Mouse (Mus musculus): ENCODE results near the gene Setd4. TPM values are rescaled to one million over a fixed set of nuclear protein-coding genes. Genes with fewer than 3 reads are reported as not detected.
"Not testable (repeated sequence)": the region's sequence is repeated elsewhere in the genome, so short reads cannot be mapped to it uniquely, and the experiment has no call there.

Gene Setd4
- polyA plus RNA-seq (2015; fragmentation: Nextera tagmentation; extraction: Ambion mirVana): 15.5 and 20.2 TPM in 2 replicates

DNA sequence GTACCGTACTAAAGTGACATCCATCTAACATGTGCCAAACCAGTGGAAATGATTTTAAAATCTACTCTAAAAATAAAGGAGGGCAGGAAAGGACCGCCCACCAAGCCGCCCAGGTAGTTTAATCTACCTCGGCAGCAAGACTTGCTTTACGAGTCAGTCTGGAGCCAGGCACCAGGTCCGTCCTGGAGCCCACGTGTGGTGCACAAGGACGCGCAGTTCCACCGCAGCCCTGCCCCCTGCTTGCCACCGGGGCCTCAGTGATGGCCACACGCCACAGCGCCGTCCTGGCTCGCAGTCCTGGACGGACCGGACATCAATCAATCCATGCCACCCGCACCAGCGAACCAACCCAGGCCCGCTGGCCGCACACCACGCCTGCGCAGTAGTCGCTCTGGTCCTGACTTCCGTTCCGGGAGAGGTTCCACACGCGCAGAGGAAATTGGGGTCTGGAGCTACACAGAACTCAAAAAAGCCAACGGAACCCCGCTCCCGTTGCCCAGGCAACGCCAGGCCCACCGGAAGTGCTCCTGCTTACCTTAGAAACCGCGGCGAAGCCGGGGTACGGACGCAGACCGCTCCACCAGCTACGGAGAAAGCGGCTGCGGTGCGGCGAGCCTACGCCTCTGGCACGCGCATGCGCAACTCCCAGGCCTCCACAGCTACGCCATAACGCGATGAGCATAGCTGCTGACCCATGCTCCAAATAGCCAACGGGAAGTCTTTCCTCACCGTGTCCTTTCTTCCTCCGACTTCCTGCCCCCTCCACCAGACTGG, at the start of gene Setd4:
Gene Setd4 (minus strand): TSS at position 625 of the 774 bp plus-strand sequence.
- WGBS: 1% methylated on average over 55 of the region's 55 CpGs
- Histone ChIP-seq H3K4me2 (replicated peaks) (peak within 1 kb of the TSS; percentile 80), H3K4me3 (peak within 1 kb of the TSS; percentile 57), H3K27me3 (0 out of 2 replicates have a peak, but pooled peaks cover 7% of the 10 kb centered on the region), H3K9ac (replicated peaks) (peak within 1 kb of the TSS; percentile 67), H3K36me3 (peaks cover 3% of the 10 kb centered on the region), H3K27ac (replicated peaks) (peak within 1 kb of the TSS; percentile 93), H3K9me3 (no peaks in the 10 kb centered on the region), H3K4me1 (peaks cover 25% of the 10 kb centered on the region)
- ATAC-seq (replicated peaks): peak; percentile 88

DNA sequence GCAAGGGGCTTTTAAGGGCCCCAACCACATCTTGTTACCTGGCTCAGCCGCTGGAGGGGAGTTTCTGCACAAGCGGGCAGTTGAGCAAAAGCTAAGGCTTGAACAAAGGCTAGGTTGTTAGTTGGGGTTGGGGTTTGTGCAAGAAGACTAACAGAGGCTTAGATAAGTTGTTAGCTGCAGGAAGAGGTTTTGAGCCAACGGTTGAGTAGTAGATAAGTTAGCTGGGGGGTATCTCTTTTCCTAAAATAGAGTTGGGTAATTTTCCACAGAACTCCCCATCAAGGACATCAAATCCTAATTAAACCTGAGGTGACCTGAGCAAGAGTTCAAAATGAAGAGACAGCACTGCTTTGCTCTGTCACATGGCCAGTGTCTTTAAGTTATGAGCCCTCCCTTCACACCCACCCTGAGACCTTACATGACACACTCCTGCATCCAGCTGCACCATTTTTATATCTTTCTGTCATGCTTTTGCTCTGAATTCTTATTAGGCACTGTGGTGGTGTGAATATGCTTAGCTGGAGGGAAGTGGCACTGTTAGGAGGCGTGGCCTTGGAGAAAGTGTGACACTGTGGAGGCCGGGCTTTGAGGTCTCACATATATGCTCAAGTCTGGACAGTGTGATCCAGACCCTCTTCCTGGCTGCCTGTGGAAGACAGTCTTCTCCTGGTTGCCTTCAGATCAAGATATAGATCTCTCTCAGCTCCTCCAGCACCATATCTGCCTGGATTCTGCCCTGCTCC, 44.7 kb upstream of the Setd4 start:
- no peaks in the 10 kb centered on the region for H3K27me3 ChIP-seq
- H3K4me2 ChIP-seq (replicated peaks): no peak overlapping the region
- H3K27ac ChIP-seq (replicated peaks): no peak overlapping the region
- H3K9me3 ChIP-seq: no peaks in the 10 kb centered on the region
- no peak overlapping the region for H3K4me3 ChIP-seq
- H3K36me3 ChIP-seq: no peaks in the 10 kb centered on the region
- H3K9ac ChIP-seq (replicated peaks): no peak overlapping the region
- no peaks in the 10 kb centered on the region for H3K4me1 ChIP-seq
- WGBS: 83% methylated on average over 5 of the region's 5 CpGs
- ATAC-seq (replicated peaks): no peak

DNA sequence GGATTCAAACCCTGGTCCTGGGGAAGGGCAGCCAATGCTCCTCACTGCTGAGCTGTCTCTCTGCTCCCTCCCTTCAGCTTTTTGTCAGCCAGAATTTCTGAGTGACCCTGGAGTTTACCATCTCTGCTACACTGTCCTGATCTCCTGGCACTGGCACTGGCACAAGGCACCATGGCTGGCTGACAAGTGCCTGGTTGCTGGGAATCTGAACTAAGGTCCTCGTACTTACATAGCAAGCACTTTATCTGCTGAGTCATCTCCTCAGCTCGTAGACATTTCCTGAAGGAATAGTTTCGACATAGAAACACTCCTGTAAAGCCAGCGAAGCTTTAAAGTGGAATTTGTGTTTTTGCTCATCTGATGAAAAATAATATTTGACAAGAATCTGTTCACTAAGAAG, 40.1 kb upstream of the Setd4 start:
- Histone ChIP-seq H3K9me3 (no peaks in the 10 kb centered on the region), H3K36me3 (no peaks in the 10 kb centered on the region), H3K9ac (replicated peaks) (no peak overlapping the region), H3K27ac (replicated peaks) (no peak overlapping the region), H3K4me2 (replicated peaks) (no peak overlapping the region), H3K27me3 (no peaks in the 10 kb centered on the region), H3K4me3 (no peak overlapping the region), H3K4me1 (no peaks in the 10 kb centered on the region)
- no peak for ATAC-seq (replicated peaks)
- 75% methylated on average over 4 of the region's 4 CpGs for WGBS

DNA sequence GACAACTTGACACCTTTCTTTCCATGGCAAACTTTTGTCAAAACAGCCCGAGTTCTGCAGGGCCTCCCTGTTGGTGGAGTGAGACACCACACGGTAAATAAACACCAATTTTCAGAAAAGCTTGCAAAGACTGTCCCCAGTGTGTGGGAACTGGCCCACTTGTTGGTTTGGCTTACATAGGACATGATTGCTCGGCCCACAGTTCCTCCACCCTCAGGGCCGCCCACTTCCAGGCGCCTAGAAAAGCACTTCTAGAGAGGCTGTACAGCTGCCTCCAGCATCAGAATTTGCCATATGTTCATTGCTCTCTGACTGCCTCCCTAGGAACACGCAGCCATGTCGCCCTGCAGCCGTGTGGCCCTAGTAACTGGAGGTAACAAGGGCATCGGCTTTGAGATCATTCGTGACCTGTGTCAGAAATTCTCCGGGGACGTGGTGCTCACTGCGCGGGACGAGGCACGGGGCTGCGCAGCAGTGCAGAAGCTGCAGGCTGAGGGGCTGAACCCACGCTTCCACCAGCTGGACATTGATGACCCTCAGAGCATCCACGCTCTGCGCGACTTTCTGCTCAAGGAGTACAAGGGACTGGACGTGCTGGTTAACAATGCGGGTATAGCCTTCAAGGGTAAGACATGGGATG, 24.0 kb upstream of the Setd4 start, which contains the start of gene Gm5678:
Gene Gm5678 (plus strand): TSS at position 337 of the 640 bp plus-strand sequence.
- Histone ChIP-seq H3K36me3 (no peaks in the 10 kb centered on the region), H3K27ac (replicated peaks) (no peak within 1 kb of the TSS), H3K4me1 (no peaks in the 10 kb centered on the region), H3K9me3 (no peaks in the 10 kb centered on the region), H3K4me3 (no peak within 1 kb of the TSS), H3K9ac (replicated peaks) (no peak within 1 kb of the TSS), H3K27me3 (no peaks in the 10 kb centered on the region), H3K4me2 (replicated peaks) (no peak within 1 kb of the TSS)
- no peak for ATAC-seq (replicated peaks)
- 86% methylated on average over 23 of the region's 23 CpGs for WGBS

DNA sequence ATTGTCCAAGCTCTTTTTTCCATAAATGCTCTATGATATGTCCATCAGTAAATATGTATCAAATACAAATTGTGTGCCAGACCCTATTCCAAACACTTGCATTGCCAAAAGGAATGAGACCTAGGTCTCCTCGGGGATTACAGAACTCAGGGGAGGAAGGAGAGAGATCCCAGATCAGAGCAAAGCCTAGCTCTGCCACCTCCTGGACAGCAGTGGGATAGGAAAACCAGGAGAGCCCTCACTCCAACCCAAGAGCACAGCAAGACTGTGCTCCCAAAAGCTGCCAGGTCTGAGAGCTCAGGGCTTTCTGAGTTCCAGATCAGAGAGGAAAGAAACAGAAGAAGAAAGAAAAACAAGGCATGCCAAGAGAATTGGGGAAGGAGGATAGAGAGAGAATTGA, 22.9 kb upstream of the Setd4 start:
- 23% methylated on average over 1 of the region's 1 CpGs for WGBS
- H3K9me3 ChIP-seq: no peaks in the 10 kb centered on the region
- H3K9ac ChIP-seq (replicated peaks): no peak overlapping the region

DNA sequence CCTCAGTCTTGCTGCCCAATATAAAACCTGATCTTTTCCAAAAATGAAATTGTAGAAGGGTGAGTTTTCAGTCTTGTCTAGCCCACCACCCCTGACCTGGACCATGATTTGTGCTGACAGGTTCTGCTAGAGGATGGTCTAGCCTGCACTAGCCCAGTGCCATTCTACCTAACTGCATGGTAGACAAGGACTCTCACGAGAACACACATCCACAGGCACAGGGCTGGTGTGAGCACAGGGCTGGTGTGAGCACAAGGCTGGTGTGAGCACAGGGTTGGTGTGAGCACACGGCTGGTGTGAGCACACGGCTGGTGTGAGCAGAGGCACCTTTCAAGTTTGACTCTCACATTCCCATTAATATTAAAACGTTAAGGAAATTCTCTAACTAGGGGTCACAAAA, 20.8 kb upstream of the Setd4 start:
- no peak overlapping the region for H3K27ac ChIP-seq (replicated peaks)
- H3K36me3 ChIP-seq: no peaks in the 10 kb centered on the region
- H3K9ac ChIP-seq (replicated peaks): no peak overlapping the region
- no peaks in the 10 kb centered on the region for H3K4me1 ChIP-seq
- 78% methylated on average over 4 of the region's 4 CpGs for WGBS
- no peaks in the 10 kb centered on the region for H3K27me3 ChIP-seq
- no peak overlapping the region for H3K4me3 ChIP-seq
- no peaks in the 10 kb centered on the region for H3K9me3 ChIP-seq
- no peak for ATAC-seq (replicated peaks)
- no peak overlapping the region for H3K4me2 ChIP-seq (replicated peaks)

More for the DNA sequence above, 22.9 kb upstream of the Setd4 start:
- no peak for ATAC-seq (replicated peaks)
- Histone ChIP-seq H3K27ac (replicated peaks) (no peak overlapping the region), H3K36me3 (no peaks in the 10 kb centered on the region), H3K4me1 (no peaks in the 10 kb centered on the region), H3K4me2 (replicated peaks) (no peak overlapping the region), H3K27me3 (no peaks in the 10 kb centered on the region), H3K4me3 (no peak overlapping the region)

DNA sequence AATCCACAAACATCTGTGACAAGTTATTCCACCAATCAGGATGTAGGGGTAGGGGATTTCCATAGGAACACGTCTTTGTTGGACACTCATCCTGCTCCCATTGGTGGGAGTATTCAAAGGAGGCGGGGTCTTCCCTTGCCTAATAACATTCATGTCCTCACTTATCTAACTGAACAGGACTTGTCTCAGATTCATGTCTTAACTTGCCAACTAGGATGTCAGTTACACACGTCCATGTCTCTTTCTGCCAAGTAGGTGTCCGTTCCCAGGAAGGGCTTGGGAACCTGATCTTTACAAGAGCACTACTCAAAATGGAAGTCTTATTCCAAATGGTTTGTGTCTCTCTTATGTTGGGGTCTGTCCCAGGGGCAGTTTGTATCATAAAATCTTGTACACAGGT, 19.9 kb upstream of the Setd4 start:
- 87% methylated on average over 4 of the region's 4 CpGs for WGBS
- H3K27ac ChIP-seq (replicated peaks); ATAC-seq (replicated peaks); H3K9me3 ChIP-seq; H3K4me2 ChIP-seq (replicated peaks); H3K27me3 ChIP-seq; H3K4me3 ChIP-seq; H3K4me1 ChIP-seq; H3K36me3 ChIP-seq; H3K9ac ChIP-seq (replicated peaks): not testable (repeated sequence)

DNA sequence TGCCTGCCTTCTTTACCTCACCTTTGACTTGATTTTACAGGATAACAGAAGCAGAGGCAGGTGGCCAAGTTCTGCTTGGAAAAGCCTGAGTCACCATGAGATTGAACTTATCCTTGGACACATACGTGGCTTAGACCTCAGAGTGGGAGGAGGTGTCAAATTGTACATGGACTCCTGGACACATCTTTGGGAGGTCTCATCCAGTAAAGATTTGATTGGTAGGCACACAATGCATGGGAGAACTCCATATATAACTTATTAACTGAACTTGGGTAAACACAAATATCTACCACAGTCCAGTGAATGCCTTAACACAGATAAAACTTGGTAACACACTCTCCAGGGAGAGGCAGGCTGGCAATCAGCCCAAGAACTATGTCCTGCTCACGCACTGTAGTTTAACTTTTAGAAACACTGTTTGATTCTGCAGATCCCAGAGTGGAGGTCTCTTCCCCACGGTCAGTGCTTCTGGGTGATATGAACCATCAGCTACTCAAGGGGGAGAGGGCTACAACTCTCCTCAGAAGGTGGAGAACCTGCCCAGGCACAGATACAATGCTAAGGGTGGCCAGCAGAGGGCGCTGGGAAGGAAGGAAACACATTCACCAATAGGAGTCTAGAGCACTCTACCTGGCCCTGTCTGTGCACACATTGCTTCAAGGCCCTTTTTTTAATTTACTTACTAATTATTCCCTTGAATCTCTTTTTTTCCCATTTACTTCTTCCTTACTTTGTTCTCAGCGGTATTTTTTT, 11.4 kb upstream of the Setd4 start:
- ATAC-seq (replicated peaks): no peak
- WGBS: 38% methylated on average over 5 of the region's 5 CpGs
- Histone ChIP-seq H3K27me3 (no peaks in the 10 kb centered on the region), H3K9me3 (no peaks in the 10 kb centered on the region), H3K4me3 (no peak overlapping the region), H3K9ac (replicated peaks) (no peak overlapping the region), H3K27ac (replicated peaks) (no peak overlapping the region), H3K4me1 (no peaks in the 10 kb centered on the region), H3K4me2 (replicated peaks) (no peak overlapping the region), H3K36me3 (peaks cover 19% of the 10 kb centered on the region)

DNA sequence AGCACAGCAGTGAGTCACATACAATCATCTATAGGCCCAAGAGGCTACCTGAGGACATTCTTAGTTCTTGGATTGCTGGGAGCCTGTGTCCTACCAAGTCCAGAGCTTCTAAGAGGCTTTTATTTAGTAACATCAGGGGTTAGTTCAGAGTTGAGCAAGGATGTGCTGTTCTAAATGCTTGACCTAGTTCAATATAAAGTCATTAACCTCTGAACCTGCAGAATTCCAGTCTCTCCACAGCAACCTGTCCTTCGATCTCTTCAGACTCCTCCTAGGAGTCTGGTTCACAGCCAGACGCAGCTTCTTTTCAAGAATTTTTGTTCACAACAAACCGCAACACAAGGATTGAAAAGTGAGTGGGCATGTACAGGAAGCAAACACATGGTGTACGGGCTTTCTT, 7.1 kb upstream of the Setd4 start:
- no peaks in the 10 kb centered on the region for H3K27me3 ChIP-seq
- peaks cover 20% of the 10 kb centered on the region for H3K36me3 ChIP-seq
- WGBS: 94% methylated on average over 4 of the region's 4 CpGs
- H3K27ac ChIP-seq (replicated peaks): no peak overlapping the region
- H3K4me2 ChIP-seq (replicated peaks): no peak overlapping the region
- H3K4me3 ChIP-seq: no peak overlapping the region
- ATAC-seq (replicated peaks): no peak
- no peaks in the 10 kb centered on the region for H3K9me3 ChIP-seq
- peaks cover 13% of the 10 kb centered on the region for H3K4me1 ChIP-seq
- H3K9ac ChIP-seq (replicated peaks): no peak overlapping the region

DNA sequence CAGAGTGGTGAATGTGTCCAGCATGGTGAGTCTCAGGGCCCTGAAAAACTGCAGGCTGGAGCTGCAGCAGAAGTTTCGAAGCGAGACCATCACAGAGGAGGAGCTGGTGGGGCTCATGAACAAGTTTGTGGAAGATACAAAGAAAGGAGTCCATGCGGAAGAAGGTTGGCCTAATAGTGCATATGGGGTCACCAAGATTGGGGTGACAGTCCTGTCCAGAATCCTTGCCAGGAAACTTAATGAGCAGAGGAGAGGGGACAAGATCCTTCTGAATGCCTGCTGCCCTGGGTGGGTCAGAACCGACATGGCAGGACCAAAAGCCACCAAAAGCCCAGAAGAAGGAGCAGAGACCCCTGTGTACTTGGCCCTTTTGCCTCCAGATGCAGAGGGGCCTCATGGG, 5.9 kb upstream of the Setd4 start:
- Histone ChIP-seq H3K4me1 (peaks cover 18% of the 10 kb centered on the region), H3K36me3 (peaks cover 20% of the 10 kb centered on the region), H3K27ac (replicated peaks) (no peak overlapping the region), H3K4me2 (replicated peaks) (no peak overlapping the region), H3K4me3 (no peak overlapping the region), H3K27me3 (0 out of 2 replicates have a peak, but pooled peaks cover 7% of the 10 kb centered on the region), H3K9ac (replicated peaks) (no peak overlapping the region), H3K9me3 (no peaks in the 10 kb centered on the region)
- 98% methylated on average over 4 of the region's 4 CpGs for WGBS
- ATAC-seq (replicated peaks): no peak

DNA sequence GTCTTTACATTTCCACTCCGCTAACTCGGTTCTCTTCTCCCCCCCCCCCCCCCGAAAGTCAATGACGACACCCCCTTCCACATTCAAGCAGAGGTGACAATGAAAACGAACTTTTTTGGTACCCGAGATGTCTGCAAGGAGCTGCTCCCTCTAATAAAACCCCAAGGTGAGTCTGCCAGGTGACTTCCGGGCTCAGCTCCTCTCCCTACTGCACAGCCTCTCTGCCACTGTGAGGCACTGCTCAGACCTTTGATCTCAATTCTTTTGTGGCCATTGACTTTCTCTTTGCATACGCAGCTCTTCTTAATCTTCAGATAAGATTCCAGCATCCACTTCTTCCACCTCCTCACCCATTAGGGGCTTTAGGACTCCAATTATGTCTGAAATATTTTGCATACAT, 4.9 kb upstream of the Setd4 start:
- H3K27me3 ChIP-seq: 0 out of 2 replicates have a peak, but pooled peaks cover 7% of the 10 kb centered on the region
- no peak overlapping the region; the same call in 1 of the 2 replicates for H3K9ac ChIP-seq (replicated peaks)
- H3K27ac ChIP-seq (replicated peaks): no peak overlapping the region
- peaks cover 20% of the 10 kb centered on the region for H3K36me3 ChIP-seq
- H3K9me3 ChIP-seq: no peaks in the 10 kb centered on the region
- H3K4me1 ChIP-seq: peaks cover 25% of the 10 kb centered on the region
- 76% methylated on average over 8 of the region's 8 CpGs for WGBS
- ATAC-seq (replicated peaks): no peak
- peak overlapping the region; percentile 76 for H3K4me2 ChIP-seq (replicated peaks)
- H3K4me3 ChIP-seq: peak overlapping the region; percentile 61
